Mouse (Mus musculus): Measurements from ENCODE around the gene Rbfox1.

Gene Rbfox1

GRCm38 (mm10) chr16:7447718-7448649 is 1562.8 kb downstream of the Rbfox1 start:
- H3K36me3 ChIP-seq (ENCODE audit: control insufficient read depth, insufficient read depth, low read length, poor library complexity, severe bottlenecking), result no peaks in the 10 kb centered on the region
- no peaks in the 10 kb centered on the region for H3K27me3 ChIP-seq (ENCODE audit: control insufficient read depth, insufficient read depth, low read length, poor library complexity, severe bottlenecking)
- DNase-seq (ENCODE audit: low read depth, low spot score), result no peak

GRCm38 (mm10) chr16:7451193-7451592 is 1566.0 kb downstream of the Rbfox1 start:
- DNase-seq (ENCODE audit: low read depth, low spot score), result no peak
- no peaks in the 10 kb centered on the region for H3K36me3 ChIP-seq (ENCODE audit: control insufficient read depth, insufficient read depth, low read length, poor library complexity, severe bottlenecking)
- no peaks in the 10 kb centered on the region for H3K27me3 ChIP-seq (ENCODE audit: control insufficient read depth, insufficient read depth, low read length, poor library complexity, severe bottlenecking)

GRCm38 (mm10) chr16:7457571-7457970 is 1572.4 kb downstream of the Rbfox1 start:
- DNase-seq (ENCODE audit: low read depth, low spot score), result no peak
- Histone ChIP-seq H3K27me3 (ENCODE audit: control insufficient read depth, insufficient read depth, low read length, poor library complexity, severe bottlenecking) (no peaks in the 10 kb centered on the region), H3K36me3 (ENCODE audit: control insufficient read depth, insufficient read depth, low read length, poor library complexity, severe bottlenecking) (no peaks in the 10 kb centered on the region)

Data from splenic B cell, adult 2 months (primary cell).